Mouse (Mus musculus) olfactory bulb, adult 2 months (tissue): ENCODE data around the gene Lmnb2. TPM values are rescaled to one million over a fixed set of nuclear protein-coding genes. Genes with fewer than 3 reads are reported as not detected.

Experiments
- H3K27ac ChIP-seq: fragments of 200-500 bp; 2 replicates; pipeline ENCODE4 v1.5.1; 2012; ENCODE audit warnings: low read depth, low read length; ENCODE audit not compliant: insufficient read depth
- H3K4me1 ChIP-seq: fragments of 200-500 bp; 2 replicates; pipeline ENCODE4 v1.6.1; 2012; ENCODE audit warnings: low read length; ENCODE audit not compliant: control insufficient read depth, insufficient read depth
- H3K4me3 ChIP-seq: fragments of 200-500 bp; 2 replicates; pipeline ENCODE4 v1.5.1; 2012; ENCODE audit warnings: mild to moderate bottlenecking, low read depth, low read length, moderate library complexity; ENCODE audit not compliant: insufficient read depth
- CTCF ChIP-seq: fragments of 200-500 bp; IDR thresholded peaks from 2 replicates; pipeline ENCODE4 v1.5.1; 2012; ENCODE audit warnings: low read depth, mild to moderate bottlenecking, low read length, moderate library complexity; ENCODE audit not compliant: insufficient read depth
- POLR2A ChIP-seq: fragments of 200-500 bp; IDR thresholded peaks from 2 replicates; pipeline ENCODE4 v1.6.1; 2012; ENCODE audit warnings: mild to moderate bottlenecking, low read depth, low read length, moderate library complexity; ENCODE audit not compliant: insufficient read depth
- WGBS: fragments of 180-500 bp; shearing (Covaris S2); methylation state at CpG from one replicate; pipeline ENCODE4 v1.1.7; 2018; 5-methylcytosine and 5-hydroxymethylcytosine counted together
- polyA plus RNA-seq: library from polyadenylated mRNA; stranded (reverse); fragments of >200 nt; gene quantifications from 2 replicates; pipeline ENCODE4 v1.2.4, GENCODE M21; 2012; ENCODE audit warnings: low replicate concordance; ENCODE audit not compliant: missing spikeins, insufficient read depth, insufficient read length

Gene Lmnb2
- not detected in 2 replicates for polyA plus RNA-seq

DNA sequence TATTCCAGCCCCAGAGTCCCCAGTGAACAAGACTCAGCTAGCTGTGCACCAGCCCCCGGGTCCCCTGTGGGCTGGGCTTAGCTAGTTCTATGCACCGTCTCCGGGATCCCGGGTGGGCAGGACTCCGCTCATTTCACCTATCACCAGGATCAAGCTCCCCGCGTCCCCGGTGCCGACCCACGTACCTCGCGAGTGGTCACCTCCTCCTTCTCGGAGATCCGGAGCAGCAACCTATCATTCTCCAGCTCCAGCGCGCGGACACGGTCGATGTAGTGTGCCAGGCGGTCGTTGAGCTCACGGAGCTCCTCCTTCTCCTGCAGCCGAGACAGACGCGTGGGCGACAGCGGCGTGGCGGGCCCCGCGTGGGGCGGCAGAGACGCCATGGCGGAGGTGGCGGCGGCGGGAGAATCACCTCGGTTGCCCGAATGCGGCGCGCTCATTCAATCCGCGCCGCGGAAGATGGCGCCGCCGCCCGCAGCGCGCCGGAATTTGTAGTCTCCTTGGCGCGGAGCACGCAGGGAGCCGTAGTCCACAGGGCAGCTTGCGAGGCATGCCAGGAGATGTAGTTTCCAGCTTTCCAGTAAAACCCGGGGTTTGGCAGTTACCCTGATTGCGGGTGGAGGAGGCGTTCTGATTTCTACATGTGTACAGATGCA, at the start of gene Lmnb2:
Lmnb2 (minus strand) TSS at position 467 of the 656 bp plus-strand sequence.
- WGBS, result under 1% methylated on average over 61 of the region's 61 CpGs

DNA sequence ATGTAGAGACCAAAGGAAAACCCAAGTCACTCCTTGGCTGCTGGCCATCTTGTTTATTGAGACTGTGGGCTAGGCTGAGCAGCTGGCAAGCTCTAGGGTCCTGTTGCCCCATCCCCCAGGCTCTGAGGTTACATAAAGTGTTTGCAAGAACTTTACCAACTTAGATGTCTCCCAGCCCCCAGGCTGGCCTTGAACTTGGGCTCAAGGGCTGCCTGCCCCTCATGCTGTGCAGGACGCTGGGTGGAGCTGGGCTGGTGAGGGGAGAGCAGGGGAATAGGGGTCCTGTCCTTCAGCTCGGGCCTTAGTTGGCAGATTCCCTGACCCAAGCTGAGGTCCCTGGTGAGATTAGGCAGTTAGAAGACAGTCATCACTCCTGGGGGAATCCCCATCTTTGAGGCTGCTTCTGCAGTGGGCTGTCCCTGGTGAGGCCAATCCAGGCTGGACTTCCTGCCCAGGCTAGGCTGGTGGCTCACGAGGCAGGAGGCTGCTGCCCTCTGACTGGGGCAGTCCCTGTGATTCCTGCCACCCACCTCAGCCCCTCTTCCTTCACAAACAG, 49.1 kb upstream of the Lmnb2 start:
- peaks cover 15% of the 10 kb centered on the region for H3K4me1 ChIP-seq
- H3K4me3 ChIP-seq, result no peak overlapping the region
- no peak for TF ChIP-seq CTCF
- TF ChIP-seq POLR2A, result no peak
- 46% methylated on average over 3 of the region's 3 CpGs for WGBS
- no peak overlapping the region for H3K27ac ChIP-seq

More for the DNA sequence above, at the start of gene Lmnb2:
- Histone ChIP-seq H3K27ac (no peak within 1 kb of the TSS), H3K4me3 (peak within 1 kb of the TSS; percentile 92), H3K4me1 (peaks cover 27% of the 10 kb centered on the region)
- TF ChIP-seq CTCF, result no peak
- peak; percentile 58 for TF ChIP-seq POLR2A

DNA sequence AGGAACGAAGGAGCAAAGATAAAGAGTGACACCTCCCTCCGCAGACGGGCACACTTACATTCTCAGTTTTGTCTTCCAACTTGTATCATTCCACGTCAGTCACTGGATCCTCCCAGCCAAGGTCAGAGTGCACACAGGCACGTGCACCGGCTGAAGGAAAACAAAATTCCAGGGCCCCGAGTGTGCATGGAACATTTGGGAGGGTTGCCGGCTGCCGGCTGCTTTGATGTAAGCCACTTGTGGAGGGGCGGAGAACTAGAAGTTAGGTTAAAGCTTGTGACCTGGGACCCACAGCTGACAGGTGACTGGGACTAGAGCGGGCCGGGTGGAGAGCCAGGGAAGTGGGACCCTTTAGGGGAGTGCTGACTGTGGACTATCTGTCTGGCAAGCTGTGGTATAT, 48.3 kb upstream of the Lmnb2 start:
- Histone ChIP-seq H3K27ac (no peak overlapping the region), H3K4me3 (no peak overlapping the region), H3K4me1 (peaks cover 15% of the 10 kb centered on the region)
- TF ChIP-seq CTCF (no peak), POLR2A (no peak)
- 82% methylated on average over 12 of the region's 12 CpGs for WGBS

DNA sequence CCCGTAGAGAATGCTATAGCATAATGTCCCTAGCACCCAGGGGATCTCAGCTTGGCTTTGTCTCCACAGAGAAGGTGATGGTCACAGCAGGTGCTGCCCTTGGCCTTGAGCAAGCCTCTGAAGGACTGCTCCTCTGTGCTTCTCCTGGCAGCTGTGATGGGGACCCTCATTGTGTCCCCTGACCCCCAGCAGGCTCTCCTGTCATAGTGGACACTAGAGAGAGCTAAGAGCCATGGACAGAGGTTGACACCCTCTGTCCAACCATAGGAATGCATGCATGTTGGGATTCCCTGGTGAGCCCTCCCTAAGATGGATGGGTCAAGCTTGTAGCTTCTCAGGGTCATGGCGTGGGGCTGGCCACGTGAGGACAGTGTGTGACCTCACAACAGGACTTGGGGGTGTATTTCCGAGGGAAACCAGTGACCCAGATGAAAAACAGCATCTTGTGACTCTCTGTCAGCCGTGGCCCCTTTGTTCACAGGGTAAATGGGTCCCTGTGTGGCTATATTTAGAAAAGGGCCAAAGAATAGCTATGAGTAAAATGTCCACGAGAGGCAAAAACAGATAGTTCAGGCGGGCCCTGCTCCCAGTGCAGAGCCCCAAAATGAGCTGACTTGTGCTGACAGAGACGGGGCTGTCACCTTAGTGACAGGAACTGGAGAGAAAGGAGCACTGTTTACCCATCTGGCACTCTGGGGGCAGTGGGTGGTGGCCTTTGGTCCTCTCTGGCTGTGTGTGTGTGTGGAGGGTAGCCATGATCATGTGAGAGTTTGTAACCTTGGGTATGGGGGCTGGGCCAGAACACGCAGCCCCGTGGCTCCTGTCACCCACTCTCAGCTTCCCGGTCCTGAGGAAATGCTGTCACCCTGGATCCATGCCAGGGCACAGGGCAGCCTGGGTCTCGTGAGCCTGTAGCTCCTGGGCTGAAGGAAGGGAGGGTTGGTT, 45.3 kb upstream of the Lmnb2 start:
- Histone ChIP-seq H3K4me3 (no peak overlapping the region), H3K27ac (no peak overlapping the region), H3K4me1 (peaks cover 18% of the 10 kb centered on the region)
- WGBS, result 53% methylated on average over 12 of the region's 12 CpGs
- no peak for TF ChIP-seq POLR2A
- TF ChIP-seq CTCF, result no peak

DNA sequence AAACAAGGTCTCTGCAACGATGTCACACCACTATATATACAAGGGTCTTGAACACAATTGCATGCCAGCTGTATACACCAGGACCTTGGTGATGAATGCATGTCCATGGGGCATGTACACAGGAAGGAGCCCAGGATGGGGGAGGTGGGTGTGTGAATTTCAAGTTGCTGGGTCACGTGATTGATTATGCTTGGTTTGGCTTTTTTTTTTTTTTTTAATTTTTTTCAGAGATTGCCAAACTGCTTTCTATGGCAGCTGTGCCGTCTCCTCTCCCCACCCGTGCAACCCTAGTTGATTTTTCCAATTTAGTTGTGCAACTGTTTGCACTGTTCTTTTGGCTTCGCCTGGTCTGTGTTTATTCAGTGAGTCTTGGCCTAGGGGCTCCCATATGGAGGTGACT, 44.5 kb upstream of the Lmnb2 start:
- no peak for TF ChIP-seq CTCF
- no peak for TF ChIP-seq POLR2A
- Histone ChIP-seq H3K27ac (no peak overlapping the region), H3K4me3 (no peak overlapping the region), H3K4me1 (peaks cover 17% of the 10 kb centered on the region)
- 83% methylated on average over 5 of the region's 5 CpGs for WGBS

DNA sequence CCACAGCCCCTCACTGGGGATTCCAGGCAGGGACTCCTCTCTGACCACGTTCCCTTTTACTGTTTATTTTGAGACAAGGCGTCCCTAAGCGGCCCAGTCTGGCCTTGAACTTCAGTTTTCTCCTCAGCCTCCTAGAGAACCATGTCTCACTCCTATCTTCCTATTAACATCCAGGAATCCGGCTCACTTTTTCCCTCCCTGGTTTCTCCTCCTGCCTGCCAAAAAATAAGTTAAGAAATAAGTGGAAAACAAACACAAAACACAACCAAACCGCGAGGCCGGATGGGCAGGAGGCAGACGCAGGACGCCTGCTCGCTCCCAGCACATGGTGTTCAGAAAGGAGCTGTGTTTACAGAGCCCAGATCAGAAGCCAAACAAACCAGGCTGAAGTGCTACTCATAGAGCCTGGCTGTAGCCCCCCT, 44.0 kb upstream of the Lmnb2 start:
- Histone ChIP-seq H3K4me1 (peaks cover 12% of the 10 kb centered on the region), H3K27ac (no peak overlapping the region), H3K4me3 (no peak overlapping the region)
- TF ChIP-seq CTCF, result no peak
- no peak for TF ChIP-seq POLR2A
- WGBS, result 69% methylated on average over 10 of the region's 10 CpGs

DNA sequence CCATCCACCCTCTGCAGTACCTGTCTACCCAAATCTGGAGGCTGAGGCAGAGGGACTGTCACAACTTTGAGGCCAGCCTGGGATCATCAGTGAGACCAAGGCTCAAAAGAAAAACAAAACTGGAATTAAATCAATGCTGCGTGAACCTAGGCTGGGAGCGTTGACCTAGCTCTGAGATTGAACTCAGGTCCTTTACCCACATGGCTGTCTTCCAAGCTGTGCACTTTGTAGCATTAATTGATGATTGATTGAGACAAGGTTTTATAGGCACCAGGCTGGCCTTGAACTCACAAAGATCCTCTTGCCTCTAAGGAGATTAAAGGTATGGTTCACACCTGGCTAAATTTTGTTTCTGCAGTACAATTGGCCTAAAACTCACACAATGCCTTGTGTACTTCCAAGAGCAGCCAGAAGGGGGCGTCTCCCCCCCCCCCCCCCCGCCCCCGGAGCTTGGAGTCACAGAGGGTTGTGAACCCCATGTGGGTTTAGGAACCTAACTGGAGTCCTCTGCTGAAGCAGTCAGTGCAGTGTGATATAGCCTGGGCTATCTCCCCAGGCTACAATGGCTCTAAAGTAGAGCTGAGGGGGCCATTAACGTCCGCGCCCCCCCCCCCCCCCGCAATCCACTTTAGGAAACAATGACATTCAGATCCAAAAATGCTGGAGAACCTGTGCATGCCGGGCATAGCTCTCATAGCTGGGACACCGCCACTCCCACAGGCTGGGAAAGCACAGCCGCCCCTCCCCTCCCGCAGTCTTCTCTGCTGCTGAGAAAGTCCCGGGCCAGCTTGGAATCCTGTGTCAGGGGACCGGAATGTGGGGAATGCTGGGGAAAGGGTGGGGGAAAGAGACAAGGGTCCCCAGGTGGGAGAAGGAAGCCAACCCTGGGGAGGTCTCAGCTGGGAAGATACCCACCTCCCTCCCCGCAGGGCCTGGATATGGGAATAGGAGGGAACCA, 42.8 kb upstream of the Lmnb2 start:
- TF ChIP-seq CTCF (0 out of 2 replicates have a peak, but pooled peaks have one; percentile 29), POLR2A (no peak)
- WGBS, result 19% methylated on average over 16 of the region's 16 CpGs
- Histone ChIP-seq H3K27ac (no peak overlapping the region), H3K4me3 (no peak overlapping the region), H3K4me1 (peaks cover 12% of the 10 kb centered on the region)

DNA sequence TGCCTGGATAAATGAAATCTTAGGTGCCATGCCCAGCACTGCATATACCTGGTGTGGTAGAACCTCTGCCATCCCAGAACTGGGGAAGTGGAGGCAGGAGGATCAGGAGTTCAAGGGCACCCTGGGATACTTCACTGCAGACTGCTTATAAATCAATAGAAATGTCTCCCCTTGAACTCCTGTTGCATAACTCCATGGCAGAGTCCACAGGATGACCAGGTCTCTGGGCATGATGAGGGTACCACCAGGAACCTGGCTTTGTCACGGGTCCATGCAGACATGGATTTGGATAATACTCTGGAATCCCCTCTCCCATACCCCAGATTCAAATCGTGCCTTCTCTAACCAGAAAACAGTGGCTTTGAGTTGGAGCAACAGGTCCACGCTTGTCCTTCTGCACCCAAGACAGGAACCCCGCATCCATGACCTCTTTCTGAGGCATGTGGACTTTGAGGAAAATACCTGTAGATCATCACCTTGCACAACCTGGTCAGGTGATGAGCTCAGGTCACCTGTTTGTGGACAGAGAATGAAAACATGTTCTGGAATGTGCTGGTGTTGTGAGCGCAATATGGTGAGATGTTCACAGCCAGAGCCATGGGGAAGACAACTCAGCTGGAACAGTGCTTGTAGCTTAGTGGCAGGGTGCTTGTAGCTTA, 41.1 kb upstream of the Lmnb2 start:
- Histone ChIP-seq H3K4me3 (no peak overlapping the region), H3K27ac (no peak overlapping the region), H3K4me1 (peaks cover 23% of the 10 kb centered on the region)
- TF ChIP-seq CTCF, result no peak
- no peak for TF ChIP-seq POLR2A
- WGBS, result 96% methylated on average over 5 of the region's 5 CpGs
